Mouse (Mus musculus): ENCODE results near the gene Nup107. TPM values are rescaled to one million over a fixed set of nuclear protein-coding genes. Genes with fewer than 3 reads are reported as not detected.
A peak's percentile ranks its signal among the peaks of the same experiment; 100 is the strongest.
"Not testable (repeated sequence)": the region's sequence is repeated elsewhere in the genome, so short reads cannot be mapped to it uniquely, and the experiment has no call there.

The Nup107 gene
- polyA plus RNA-seq, 1 experiment from 2014 or later: 34.9 TPM

GRCm38 (mm10) chr10:117748276-117749049 lies 44.0 kb downstream of the Nup107 start:
- H3K27ac ChIP-seq: peak overlapping the region; percentile 25; the same call in 1 of the 2 replicates
- H3K9me3 ChIP-seq (replicated peaks; ENCODE audit: low read length): no peaks in the 10 kb centered on the region
- H3K9ac ChIP-seq (ENCODE audit: low read depth, low read length): no peak overlapping the region
- no peaks in the 10 kb centered on the region for H3K27me3 ChIP-seq (ENCODE audit: insufficient read depth, low read length)
- no peak for ATAC-seq (replicated peaks; ENCODE audit: low FRiP score, low read depth)
- TF ChIP-seq CTCF (IDR thresholded peaks at IDR 0.05; ENCODE audit: low read depth): no peak
- WGBS: 84% methylated on average over 10 of the region's 10 CpGs
- H3K36me3 ChIP-seq (ENCODE audit: insufficient read depth, low read length): peaks cover 18% of the 10 kb centered on the region
- no peaks in the 10 kb centered on the region; the same call in 1 of the 2 replicates for H3K4me1 ChIP-seq (replicated peaks; ENCODE audit: insufficient read depth, low read length)
- no peak overlapping the region for H3K4me3 ChIP-seq (replicated peaks; ENCODE audit: low read depth, low read length)
- DNase-seq (ENCODE audit: low spot score): no peak
- no peak overlapping the region for H3K4me2 ChIP-seq (ENCODE audit: low read length)

- 88% methylated on average over 7 of the region's 7 CpGs for WGBS
- TF ChIP-seq CTCF (IDR thresholded peaks at IDR 0.05; ENCODE audit: low read depth): no peak
- DNase-seq (ENCODE audit: low spot score): no peak
Measured at GRCm38 (mm10) chr10:117747711-117748110, 44.8 kb downstream of the Nup107 start.

GRCm38 (mm10) chr10:117746297-117746883 lies 46.1 kb downstream of the Nup107 start, which contains the start of gene Slc35e3:
Gene Slc35e3, minus strand, starts transcription at chr10:117746365.
- Histone ChIP-seq H3K4me3 (replicated peaks; ENCODE audit: low read depth, low read length) (peak within 1 kb of the TSS; percentile 47), H3K4me1 (replicated peaks; ENCODE audit: insufficient read depth, low read length) (no peaks in the 10 kb centered on the region; the same call in 1 of the 2 replicates), H3K9ac (ENCODE audit: low read depth, low read length) (peak within 1 kb of the TSS; percentile 49; the same call in 1 of the 2 replicates), H3K9me3 (replicated peaks; ENCODE audit: low read length) (no peaks in the 10 kb centered on the region), H3K36me3 (ENCODE audit: insufficient read depth, low read length) (peaks cover 18% of the 10 kb centered on the region), H3K27ac (peak within 1 kb of the TSS; percentile 65), H3K4me2 (ENCODE audit: low read length) (peak within 1 kb of the TSS; percentile 80), H3K27me3 (ENCODE audit: insufficient read depth, low read length) (no peaks in the 10 kb centered on the region)
- peak; percentile 96 for ATAC-seq (replicated peaks; ENCODE audit: low FRiP score, low read depth)
- no peak for TF ChIP-seq CTCF (IDR thresholded peaks at IDR 0.05; ENCODE audit: low read depth)
- WGBS: 16% methylated on average over 40 of the region's 46 CpGs
- peak; percentile 95 for DNase-seq (ENCODE audit: low spot score)

More at GRCm38 (mm10) chr10:117747711-117748110, 44.8 kb downstream of the Nup107 start:
- H3K36me3 ChIP-seq (ENCODE audit: insufficient read depth, low read length): peaks cover 18% of the 10 kb centered on the region
- H3K9ac ChIP-seq (ENCODE audit: low read depth, low read length): no peak overlapping the region
- H3K4me2 ChIP-seq (ENCODE audit: low read length): no peak overlapping the region
- no peak overlapping the region for H3K4me3 ChIP-seq (replicated peaks; ENCODE audit: low read depth, low read length)
- no peaks in the 10 kb centered on the region for H3K27me3 ChIP-seq (ENCODE audit: insufficient read depth, low read length)
- H3K27ac ChIP-seq: no peak overlapping the region
- no peak for ATAC-seq (replicated peaks; ENCODE audit: low FRiP score, low read depth)
- H3K9me3 ChIP-seq (replicated peaks; ENCODE audit: low read length): no peaks in the 10 kb centered on the region
- no peaks in the 10 kb centered on the region; the same call in 1 of the 2 replicates for H3K4me1 ChIP-seq (replicated peaks; ENCODE audit: insufficient read depth, low read length)

- Histone ChIP-seq H3K36me3 (ENCODE audit: insufficient read depth, low read length) (peaks cover 11% of the 10 kb centered on the region), H3K4me3 (replicated peaks; ENCODE audit: low read depth, low read length) (peak overlapping the region; percentile 47), H3K9ac (ENCODE audit: low read depth, low read length) (peak overlapping the region; percentile 49; the same call in 1 of the 2 replicates), H3K4me2 (ENCODE audit: low read length) (peak overlapping the region; percentile 80)
- H3K27me3 ChIP-seq (ENCODE audit: insufficient read depth, low read length); H3K4me1 ChIP-seq (replicated peaks; ENCODE audit: insufficient read depth, low read length); H3K27ac ChIP-seq; H3K9me3 ChIP-seq (replicated peaks; ENCODE audit: low read length): not testable (repeated sequence)
- ATAC-seq (replicated peaks; ENCODE audit: low FRiP score, low read depth): peak; percentile 10; the same call in 1 of the 2 replicates
- peak; percentile 17 for DNase-seq (ENCODE audit: low spot score)
- WGBS: under 1% methylated on average over 14 of the region's 46 CpGs
Measured at GRCm38 (mm10) chr10:117745570-117746296, 46.8 kb downstream of the Nup107 start.

- Histone ChIP-seq H3K4me3 (replicated peaks; ENCODE audit: low read depth, low read length) (no peak overlapping the region), H3K4me2 (ENCODE audit: low read length) (no peak overlapping the region), H3K36me3 (ENCODE audit: insufficient read depth, low read length) (peaks cover 13% of the 10 kb centered on the region; the same call in 1 of the 2 replicates), H3K27me3 (ENCODE audit: insufficient read depth, low read length) (no peaks in the 10 kb centered on the region), H3K4me1 (replicated peaks; ENCODE audit: insufficient read depth, low read length) (no peaks in the 10 kb centered on the region; the same call in 1 of the 2 replicates), H3K9ac (ENCODE audit: low read depth, low read length) (no peak overlapping the region), H3K9me3 (replicated peaks; ENCODE audit: low read length) (no peaks in the 10 kb centered on the region), H3K27ac (no peak overlapping the region)
- 80% methylated on average over 4 of the region's 4 CpGs for WGBS
- ATAC-seq (replicated peaks; ENCODE audit: low FRiP score, low read depth) (no peak), DNase-seq (ENCODE audit: low spot score) (no peak)
- TF ChIP-seq CTCF (IDR thresholded peaks at IDR 0.05; ENCODE audit: low read depth): no peak
Measured at GRCm38 (mm10) chr10:117743917-117744316, 48.6 kb downstream of the Nup107 start.

GRCm38 (mm10) chr10:117743182-117743581 lies 49.3 kb downstream of the Nup107 start:
- WGBS: 85% methylated on average over 2 of the region's 2 CpGs
- H3K4me2 ChIP-seq (ENCODE audit: low read length): no peak overlapping the region

More at GRCm38 (mm10) chr10:117743182-117743581, 49.3 kb downstream of the Nup107 start:
- no peak for ATAC-seq (replicated peaks; ENCODE audit: low FRiP score, low read depth)
- Histone ChIP-seq H3K9me3 (replicated peaks; ENCODE audit: low read length) (no peaks in the 10 kb centered on the region), H3K27me3 (ENCODE audit: insufficient read depth, low read length) (no peaks in the 10 kb centered on the region), H3K4me3 (replicated peaks; ENCODE audit: low read depth, low read length) (no peak overlapping the region), H3K36me3 (ENCODE audit: insufficient read depth, low read length) (peaks cover 21% of the 10 kb centered on the region; the same call in 1 of the 2 replicates), H3K4me1 (replicated peaks; ENCODE audit: insufficient read depth, low read length) (no peaks in the 10 kb centered on the region; the same call in 1 of the 2 replicates), H3K27ac (no peak overlapping the region), H3K9ac (ENCODE audit: low read depth, low read length) (no peak overlapping the region)
- no peak for TF ChIP-seq CTCF (IDR thresholded peaks at IDR 0.05; ENCODE audit: low read depth)
- DNase-seq (ENCODE audit: low spot score): no peak

Data from kidney, postnatal 0 days (tissue).